Mouse (Mus musculus): Measurements from ENCODE around the gene Rab36. TPM values are rescaled to one million over a fixed set of nuclear protein-coding genes. Genes with fewer than 3 reads are reported as not detected.

Gene Rab36
- total RNA-seq (2021), result 10 to 100 TPM; 26.1 to 35.8 TPM

DNA sequence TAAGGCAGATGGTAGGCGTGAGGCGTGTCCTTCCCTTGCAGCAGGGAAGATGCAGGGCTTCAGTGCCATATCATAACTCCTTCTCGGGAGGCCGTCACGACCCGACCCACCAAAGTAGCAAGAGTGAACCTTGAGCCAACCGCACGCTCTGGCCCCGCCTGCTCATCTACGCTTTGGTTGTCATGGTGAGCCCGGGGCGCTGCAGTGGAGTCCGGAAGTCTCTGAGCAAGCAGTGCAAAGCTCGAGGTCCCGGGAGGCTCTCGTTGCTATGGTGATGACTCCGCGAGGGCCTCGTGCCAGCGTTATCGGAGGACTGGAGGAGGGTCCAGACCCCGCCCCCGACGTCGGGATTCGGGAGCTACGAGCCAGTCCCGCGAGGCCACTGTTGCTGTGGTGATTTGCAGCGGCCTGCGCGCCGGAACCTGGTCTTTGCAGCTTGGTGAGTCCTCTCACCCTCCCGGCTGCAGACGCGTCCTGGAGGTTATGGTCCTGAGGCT is at the start of gene Rab36:
Rab36 (plus strand) TSS at position 176 of the 497 bp plus-strand sequence.
- DNase-seq (ENCODE audit: extremely low spot score in 1 of 2, low spot score in 1 of 2), result peak; percentile 83 to 85

DNA sequence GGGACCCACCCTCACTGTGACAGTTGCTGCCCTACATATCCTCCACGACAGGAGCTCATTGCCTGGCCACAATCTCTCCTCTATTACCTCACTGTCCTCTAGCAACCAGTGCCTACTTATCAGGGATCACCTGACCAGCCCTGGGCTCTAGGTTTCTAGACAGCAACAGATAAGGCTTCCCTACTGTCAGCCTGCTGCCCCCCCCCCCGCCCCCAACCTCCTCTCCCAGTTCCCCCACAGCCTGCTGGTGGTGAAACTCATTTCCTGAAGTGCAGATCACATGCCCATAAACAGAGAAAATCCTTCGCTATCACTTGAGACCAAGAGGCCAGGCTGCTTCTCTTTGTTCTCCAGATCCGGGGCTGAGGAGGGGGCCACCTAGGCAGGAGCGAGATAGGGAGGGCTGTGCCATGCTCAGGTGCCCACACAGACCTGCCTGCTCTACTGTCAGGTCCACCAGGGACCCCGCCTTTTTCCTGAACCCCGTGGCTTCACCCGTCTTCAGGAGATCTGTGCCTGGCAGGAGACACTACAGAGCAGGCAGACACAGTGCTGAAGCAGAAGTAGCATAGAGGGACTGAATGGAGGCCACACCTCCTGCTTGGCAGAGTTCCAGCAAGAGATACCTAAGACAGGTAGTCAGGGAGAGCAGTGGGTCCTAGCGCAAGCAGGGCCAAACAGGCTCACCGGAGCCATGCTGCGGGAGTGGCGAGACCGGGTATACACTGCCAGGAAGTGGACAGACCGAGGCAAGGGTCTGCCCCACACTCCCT is 49.0 kb upstream of the Rab36 start:
- DNase-seq (ENCODE audit: extremely low spot score in 1 of 2, low spot score in 1 of 2), result no peak

GRCm38 (mm10) chr10:74989814-74990213 is 47.0 kb upstream of the Rab36 start:
- no peak for DNase-seq (ENCODE audit: extremely low spot score in 1 of 2, low spot score in 1 of 2)

GRCm38 (mm10) chr10:74990584-74991322 is 46.1 kb upstream of the Rab36 start:
- no peak for DNase-seq (ENCODE audit: extremely low spot score in 1 of 2, low spot score in 1 of 2)

DNA sequence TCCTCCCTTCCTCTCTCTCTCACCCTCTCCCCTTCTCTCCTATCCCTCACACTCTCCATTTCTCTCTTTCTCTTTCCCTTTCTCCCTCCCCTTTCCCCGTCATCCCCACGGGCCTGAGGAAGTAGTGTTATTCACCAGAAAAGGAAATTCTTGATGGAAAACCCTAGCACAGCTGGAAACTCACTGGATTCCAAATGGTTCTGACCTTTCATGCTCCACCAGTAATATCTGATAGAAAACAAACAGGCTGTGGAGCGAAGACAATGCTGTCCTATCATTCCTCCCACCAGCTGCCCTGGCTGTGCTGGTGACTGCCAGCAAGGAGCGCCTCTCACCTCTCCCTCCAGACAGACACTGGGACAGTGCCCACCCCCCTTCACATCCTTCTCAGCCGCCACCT is 42.0 kb upstream of the Rab36 start:
- DNase-seq (ENCODE audit: extremely low spot score in 1 of 2, low spot score in 1 of 2), result no peak

- DNase-seq (ENCODE audit: extremely low spot score in 1 of 2, low spot score in 1 of 2), result peak in 1 of 2 experiments; percentile 39
Observed at GRCm38 (mm10) chr10:74995377-74995776, 41.5 kb upstream of the Rab36 start.

- no peak for DNase-seq (ENCODE audit: extremely low spot score in 1 of 2, low spot score in 1 of 2)
Observed at GRCm38 (mm10) chr10:75001391-75001790, 35.5 kb upstream of the Rab36 start.

DNA sequence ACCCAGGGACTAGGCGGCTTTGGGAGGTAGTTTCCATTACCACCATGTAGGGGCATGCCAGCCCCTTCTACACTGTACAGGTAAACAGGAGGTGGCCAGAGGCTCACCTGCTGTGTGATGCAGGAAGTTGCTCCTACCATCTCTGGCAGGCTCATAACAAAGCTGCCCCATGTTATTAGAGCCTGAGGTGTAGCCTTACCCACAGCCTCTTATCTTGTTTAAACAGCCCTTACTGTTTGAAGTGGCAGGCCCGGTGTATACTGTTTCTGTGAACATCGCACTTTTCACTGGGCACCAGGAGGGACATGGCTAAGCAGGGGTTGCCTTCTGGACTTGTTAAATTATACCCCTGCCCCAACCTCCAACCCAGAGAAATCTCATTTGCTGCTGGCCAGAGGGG is 32.8 kb upstream of the Rab36 start:
- DNase-seq (ENCODE audit: extremely low spot score in 1 of 2, low spot score in 1 of 2), result no peak

GRCm38 (mm10) chr10:75006889-75007662 is 29.8 kb upstream of the Rab36 start:
- DNase-seq (ENCODE audit: extremely low spot score in 1 of 2, low spot score in 1 of 2), result no peak

GRCm38 (mm10) chr10:75010704-75011103 is 26.2 kb upstream of the Rab36 start:
- DNase-seq (ENCODE audit: extremely low spot score in 1 of 2, low spot score in 1 of 2), result no peak

GRCm38 (mm10) chr10:75015465-75015864 is 21.4 kb upstream of the Rab36 start:
- no peak for DNase-seq (ENCODE audit: extremely low spot score in 1 of 2, low spot score in 1 of 2)

DNA sequence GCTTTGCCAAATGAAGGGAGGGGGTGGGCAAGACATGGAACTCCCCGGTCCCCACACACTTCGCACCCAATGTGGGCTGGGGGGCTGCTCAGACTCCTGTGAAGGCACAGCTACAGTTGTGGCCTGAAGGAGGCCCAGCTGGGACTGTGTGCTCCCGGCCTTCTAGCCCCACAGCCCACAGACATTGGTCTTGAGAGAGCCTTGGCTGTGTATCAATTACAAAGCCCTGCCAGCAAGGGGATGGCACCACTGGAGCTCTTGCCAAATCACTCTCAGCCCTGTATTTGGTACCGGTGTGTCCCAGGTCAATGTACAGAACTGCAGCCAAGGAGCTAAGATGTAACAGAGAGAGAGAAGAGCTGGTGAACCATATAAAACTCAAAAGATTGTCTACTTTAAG is 20.4 kb upstream of the Rab36 start:
- no peak for DNase-seq (ENCODE audit: extremely low spot score in 1 of 2, low spot score in 1 of 2)

DNA sequence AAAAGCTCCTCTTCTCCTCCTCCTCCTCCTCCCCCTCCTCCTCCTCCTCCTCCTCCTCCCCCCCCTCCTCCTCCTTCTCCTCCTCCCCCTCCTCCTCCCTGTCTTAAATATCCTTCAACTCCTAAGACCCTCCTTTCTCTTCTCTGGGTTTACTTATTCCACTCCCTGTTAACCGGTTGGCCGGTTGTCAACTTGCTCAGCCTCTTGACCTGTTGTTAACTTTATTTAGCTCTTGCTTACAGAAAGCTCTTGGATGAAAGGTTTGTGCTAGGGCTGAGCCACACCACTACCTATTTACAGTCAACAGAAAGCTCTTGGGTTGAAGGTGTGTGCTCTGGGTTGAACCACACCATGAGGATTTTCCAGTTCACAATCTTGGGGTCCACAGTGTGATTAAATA is 16.6 kb upstream of the Rab36 start:
- DNase-seq (ENCODE audit: extremely low spot score in 1 of 2, low spot score in 1 of 2), result no peak

DNA sequence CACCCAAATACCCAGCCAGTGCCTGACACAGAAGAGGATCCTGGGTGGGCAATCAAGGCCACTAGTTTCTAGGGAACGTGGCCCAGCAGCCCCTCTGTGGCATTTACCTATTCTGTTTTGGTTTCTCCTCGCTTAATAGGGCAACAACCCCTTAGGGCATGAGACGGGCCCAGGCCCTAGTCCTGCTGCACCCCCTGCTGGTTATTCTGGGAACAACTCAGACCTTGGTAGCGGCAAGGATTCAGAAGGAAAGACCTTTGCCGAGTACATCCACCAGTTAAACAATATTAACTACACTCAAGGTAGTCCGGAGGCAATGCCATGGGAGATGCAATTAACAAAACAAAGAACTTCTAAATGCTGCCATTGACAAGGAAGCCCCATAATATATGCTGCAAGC is 15.7 kb upstream of the Rab36 start:
- peak; percentile 87 to 95 for DNase-seq (ENCODE audit: extremely low spot score in 1 of 2, low spot score in 1 of 2)

- no peak for DNase-seq (ENCODE audit: extremely low spot score in 1 of 2, low spot score in 1 of 2)
Observed at GRCm38 (mm10) chr10:75026491-75026890, 10.4 kb upstream of the Rab36 start.

DNA sequence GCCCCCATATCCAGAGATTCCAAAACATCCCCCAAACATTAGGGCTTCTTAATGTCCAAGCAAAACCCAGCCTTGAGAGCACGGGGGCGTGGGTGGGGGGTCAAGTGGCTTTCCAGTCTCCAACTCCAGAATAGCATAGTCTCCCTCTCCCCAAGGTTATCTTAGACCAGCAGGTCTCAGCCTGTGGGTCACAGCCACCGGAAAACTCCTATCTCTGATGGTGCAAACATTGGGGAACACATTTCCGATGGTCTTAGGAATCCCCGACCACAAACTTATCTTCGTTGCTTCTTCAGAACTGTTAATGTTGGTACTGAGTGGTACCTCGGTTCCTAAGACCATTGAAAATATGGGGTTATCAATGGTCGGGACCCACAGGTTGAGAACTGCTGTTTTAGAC is 8.1 kb upstream of the Rab36 start:
- DNase-seq (ENCODE audit: extremely low spot score in 1 of 2, low spot score in 1 of 2), result no peak

DNA sequence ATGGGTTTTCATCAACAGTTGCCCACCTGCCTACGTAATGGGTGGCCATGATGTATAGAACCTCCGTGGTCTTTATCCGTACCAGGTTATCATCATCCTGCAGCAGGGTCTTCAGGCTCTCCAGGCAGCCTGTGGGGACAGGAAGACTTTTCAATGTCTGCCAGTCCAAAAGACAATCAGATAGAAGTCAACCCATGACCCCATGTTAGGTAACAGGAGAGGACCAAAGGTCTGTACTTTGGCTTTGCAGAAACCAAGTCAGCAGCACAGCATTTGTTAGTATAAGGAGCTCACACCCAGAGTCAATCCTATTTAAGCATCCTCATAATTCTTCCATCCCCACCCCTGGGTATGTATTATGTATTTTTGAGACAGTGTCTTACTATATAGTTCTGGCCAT is 7.2 kb upstream of the Rab36 start:
- no peak for DNase-seq (ENCODE audit: extremely low spot score in 1 of 2, low spot score in 1 of 2)

- no peak for DNase-seq (ENCODE audit: extremely low spot score in 1 of 2, low spot score in 1 of 2)
Observed at GRCm38 (mm10) chr10:75030234-75030633, 6.6 kb upstream of the Rab36 start.

DNA sequence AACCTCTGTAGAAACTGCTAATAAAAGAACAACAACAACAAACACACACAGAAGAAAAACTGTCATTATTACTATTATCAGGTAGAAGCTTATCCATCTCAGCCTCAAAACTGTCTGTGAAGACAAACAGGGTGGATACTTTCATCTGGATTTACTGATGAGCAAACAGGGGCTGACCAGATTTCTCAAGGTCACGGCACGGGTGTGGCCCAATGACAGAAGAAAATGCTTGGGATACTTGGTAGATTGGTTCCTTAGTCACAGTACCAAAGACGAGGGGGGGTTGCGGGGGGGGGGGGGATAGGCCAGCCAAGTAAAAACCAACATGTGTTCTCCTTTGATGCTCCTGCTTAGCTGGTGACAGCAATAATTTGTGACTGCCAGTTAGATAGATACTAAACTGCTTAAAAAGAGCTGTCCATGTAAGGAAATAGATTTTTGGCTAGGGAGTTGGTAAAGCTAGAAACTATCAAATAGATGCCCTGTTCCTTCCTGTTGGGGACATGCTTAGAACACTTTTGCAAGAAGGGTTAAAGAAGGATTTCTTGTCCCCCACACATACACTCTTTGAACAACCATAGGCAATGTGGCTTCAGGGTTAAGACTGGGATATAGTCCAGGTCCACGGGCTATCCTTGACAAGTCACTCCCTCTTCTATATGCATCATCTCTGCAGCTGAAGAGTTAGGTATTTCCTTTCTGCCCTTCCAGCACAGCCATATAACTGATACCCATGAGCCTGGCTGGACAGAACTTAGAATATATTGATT is 5.3 kb upstream of the Rab36 start:
- no peak for DNase-seq (ENCODE audit: extremely low spot score in 1 of 2, low spot score in 1 of 2)

- peak; percentile 60 to 77 for DNase-seq (ENCODE audit: extremely low spot score in 1 of 2, low spot score in 1 of 2)
Observed at GRCm38 (mm10) chr10:75032395-75032794, 4.5 kb upstream of the Rab36 start, which contains the start of gene Rsph14. Rsph14 (minus strand) TSS chr10:75032586.

Measured in layer of hippocampus, postnatal 25 days (tissue).